Mouse (Mus musculus): ENCODE data around the gene Amh.

DNA sequence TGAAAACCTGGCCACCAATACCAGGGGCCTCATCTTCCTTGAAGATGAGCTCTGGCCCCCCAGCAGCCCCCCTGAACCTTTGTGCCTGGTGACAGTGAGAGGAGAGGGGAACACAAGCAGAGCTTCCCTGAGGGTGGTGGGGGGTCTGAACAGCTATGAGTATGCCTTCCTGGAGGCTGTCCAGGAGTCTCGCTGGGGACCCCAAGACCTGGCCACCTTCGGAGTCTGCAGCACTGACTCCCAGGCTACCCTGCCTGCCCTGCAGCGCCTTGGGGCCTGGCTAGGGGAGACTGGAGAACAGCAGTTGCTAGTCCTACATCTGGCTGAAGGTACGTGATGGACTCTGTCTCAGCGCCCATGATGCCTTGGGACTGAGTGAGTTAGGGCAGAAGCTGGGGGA is 279 bp downstream of the Amh start:
- TF ChIP-seq POLR2A (IDR thresholded peaks at IDR 0.05; ENCODE audit: control insufficient read depth, low read depth, low read length) (no peak), CTCF (IDR thresholded peaks at IDR 0.05; ENCODE audit: control insufficient read depth, insufficient read depth, insufficient replicate concordance, low read depth, low read length) (no peak)
